Mouse (Mus musculus): ENCODE measurements at regions not wholly inside any gene's neighbourhood (a gene's known extent, or its start where the extent isn't known, plus 50 kb on each side); places are given as distances from the start of the nearest gene placed in this dataset.

DNA sequence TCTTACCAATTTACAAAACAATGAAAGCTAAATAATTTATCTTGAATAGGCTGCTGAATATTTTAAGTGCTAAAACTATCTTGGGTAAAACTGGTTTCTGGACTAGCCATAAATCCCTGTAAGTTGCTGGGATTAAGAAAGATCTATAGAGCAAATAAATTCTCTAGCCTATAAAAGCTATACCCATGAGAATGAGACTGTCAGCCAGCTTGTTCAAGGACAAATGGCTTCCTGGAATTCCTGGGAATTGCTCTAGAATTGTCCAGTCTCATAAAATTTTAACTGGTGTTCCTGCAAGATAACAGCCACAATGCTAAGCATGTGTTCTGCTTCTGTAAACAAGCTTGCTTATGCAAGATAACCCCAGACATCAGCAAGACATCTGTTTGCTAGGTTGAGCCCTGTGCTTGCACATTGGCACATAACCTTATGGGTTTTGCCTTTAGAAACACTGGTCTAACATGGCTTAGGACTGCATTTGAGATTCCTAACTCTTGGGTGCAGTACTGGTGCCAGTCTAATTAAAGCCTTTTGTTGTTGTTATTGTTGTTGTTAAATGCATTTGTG is 180.2 kb upstream of the Syt10 start:
- no peaks in the 10 kb centered on the region; the same call in 1 of the 2 replicates for H3K4me1 ChIP-seq (ENCODE audit: insufficient read depth, low read length)
- H3K4me2 ChIP-seq (replicated peaks; ENCODE audit: low read depth, low read length) = no peak overlapping the region
- no peak overlapping the region for H3K9ac ChIP-seq (replicated peaks; ENCODE audit: low read length)
- H3K4me3 ChIP-seq (ENCODE audit: low read length) = no peak overlapping the region
- ATAC-seq (ENCODE audit: low FRiP score, low TSS enrichment) = peak; percentile 77; the same call in 1 of the 2 replicates
- H3K36me3 ChIP-seq (ENCODE audit: insufficient read depth, low read length) = no peaks in the 10 kb centered on the region
- no peaks in the 10 kb centered on the region for H3K9me3 ChIP-seq (ENCODE audit: low read length)
- no peak overlapping the region for H3K27ac ChIP-seq (ENCODE audit: low read length)
- H3K27me3 ChIP-seq (ENCODE audit: insufficient read depth, low read length) = no peaks in the 10 kb centered on the region

DNA sequence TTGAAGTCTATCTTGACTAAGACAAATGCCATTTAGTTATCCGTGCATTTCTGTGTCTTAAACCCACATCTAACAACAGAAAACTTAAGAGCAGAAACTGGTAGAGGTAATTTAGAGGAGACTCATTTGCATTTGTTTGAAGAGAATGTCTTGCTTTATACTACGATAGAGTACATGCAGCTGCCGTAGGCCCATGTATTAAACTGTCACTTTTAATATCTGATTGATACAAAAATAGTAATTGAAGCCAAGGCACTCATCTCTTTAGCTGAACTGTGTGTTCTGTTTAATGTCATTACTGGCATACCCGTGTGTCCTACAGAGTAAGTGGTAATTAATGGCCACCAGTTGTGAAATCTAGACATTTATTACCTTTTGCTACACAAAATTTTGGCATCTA is 181.5 kb upstream of the Syt10 start:
- Histone ChIP-seq H3K27me3 (ENCODE audit: insufficient read depth, low read length) (no peaks in the 10 kb centered on the region), H3K4me3 (ENCODE audit: low read length) (no peak overlapping the region), H3K36me3 (ENCODE audit: insufficient read depth, low read length) (no peaks in the 10 kb centered on the region), H3K4me2 (replicated peaks; ENCODE audit: low read depth, low read length) (no peak overlapping the region), H3K4me1 (ENCODE audit: insufficient read depth, low read length) (no peaks in the 10 kb centered on the region; the same call in 1 of the 2 replicates), H3K9ac (replicated peaks; ENCODE audit: low read length) (no peak overlapping the region), H3K9me3 (ENCODE audit: low read length) (no peaks in the 10 kb centered on the region), H3K27ac (ENCODE audit: low read length) (no peak overlapping the region)
- no peak for ATAC-seq (ENCODE audit: low FRiP score, low TSS enrichment)
- WGBS = 46% methylated on average over 4 of the region's 4 CpGs

DNA sequence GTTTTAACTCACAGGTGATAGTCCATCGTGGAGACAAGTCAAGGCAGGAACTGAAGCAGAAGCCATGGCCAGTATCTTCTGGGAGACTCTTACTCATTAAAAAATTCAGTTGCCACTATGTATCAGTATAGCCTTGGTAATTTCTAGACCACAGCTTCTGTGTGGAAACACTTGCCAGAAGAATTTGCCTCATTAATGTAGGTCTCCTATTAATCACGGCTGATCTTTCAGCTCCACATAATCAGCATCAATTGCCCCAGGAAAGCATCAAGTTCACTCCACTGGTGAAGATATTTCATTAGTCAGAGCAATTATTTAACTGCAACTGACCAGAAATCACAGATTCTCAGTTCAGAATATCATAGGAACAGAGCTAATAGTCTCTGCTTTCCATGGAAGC is 189.8 kb upstream of the Alg10b start:
- H3K27ac ChIP-seq (ENCODE audit: low read length) = no peak overlapping the region
- ATAC-seq (ENCODE audit: low FRiP score, low TSS enrichment) = no peak
- H3K4me2 ChIP-seq (replicated peaks; ENCODE audit: low read depth, low read length) = no peak overlapping the region
- no peaks in the 10 kb centered on the region for H3K9me3 ChIP-seq (ENCODE audit: low read length)
- no peak overlapping the region for H3K9ac ChIP-seq (replicated peaks; ENCODE audit: low read length)
- no peaks in the 10 kb centered on the region for H3K27me3 ChIP-seq (ENCODE audit: insufficient read depth, low read length)
- 81% methylated on average over 2 of the region's 2 CpGs for WGBS
- no peaks in the 10 kb centered on the region for H3K4me1 ChIP-seq (ENCODE audit: insufficient read depth, low read length)
- H3K36me3 ChIP-seq (ENCODE audit: insufficient read depth, low read length) = no peaks in the 10 kb centered on the region
- H3K4me3 ChIP-seq (ENCODE audit: low read length) = no peak overlapping the region

DNA sequence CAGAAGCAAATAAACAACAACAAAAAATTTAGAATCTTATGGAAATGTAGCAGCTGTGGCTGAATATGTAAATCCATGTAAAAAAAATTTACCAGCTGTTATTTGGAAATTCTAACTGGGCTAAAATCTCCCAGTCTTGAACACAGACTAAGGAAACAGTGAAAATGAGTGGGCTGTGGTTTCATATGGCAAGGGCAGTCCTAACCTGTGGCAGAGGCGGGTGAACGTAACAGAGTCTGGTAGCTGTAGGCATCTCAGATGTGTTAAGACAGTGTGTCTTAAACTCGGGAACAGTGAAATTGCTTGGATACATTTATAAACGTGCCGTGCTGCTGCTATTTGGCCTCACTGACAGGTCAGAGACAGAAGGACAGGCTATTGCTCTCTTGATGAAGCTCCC is 178.4 kb upstream of the Alg10b start:
- 73% methylated on average over 5 of the region's 5 CpGs for WGBS
- Histone ChIP-seq H3K9me3 (ENCODE audit: low read length) (no peaks in the 10 kb centered on the region), H3K9ac (replicated peaks; ENCODE audit: low read length) (no peak overlapping the region), H3K36me3 (ENCODE audit: insufficient read depth, low read length) (no peaks in the 10 kb centered on the region), H3K4me2 (replicated peaks; ENCODE audit: low read depth, low read length) (no peak overlapping the region), H3K27ac (ENCODE audit: low read length) (no peak overlapping the region), H3K4me1 (ENCODE audit: insufficient read depth, low read length) (no peaks in the 10 kb centered on the region), H3K4me3 (ENCODE audit: low read length) (no peak overlapping the region), H3K27me3 (ENCODE audit: insufficient read depth, low read length) (no peaks in the 10 kb centered on the region)
- ATAC-seq (ENCODE audit: low FRiP score, low TSS enrichment) = no peak

DNA sequence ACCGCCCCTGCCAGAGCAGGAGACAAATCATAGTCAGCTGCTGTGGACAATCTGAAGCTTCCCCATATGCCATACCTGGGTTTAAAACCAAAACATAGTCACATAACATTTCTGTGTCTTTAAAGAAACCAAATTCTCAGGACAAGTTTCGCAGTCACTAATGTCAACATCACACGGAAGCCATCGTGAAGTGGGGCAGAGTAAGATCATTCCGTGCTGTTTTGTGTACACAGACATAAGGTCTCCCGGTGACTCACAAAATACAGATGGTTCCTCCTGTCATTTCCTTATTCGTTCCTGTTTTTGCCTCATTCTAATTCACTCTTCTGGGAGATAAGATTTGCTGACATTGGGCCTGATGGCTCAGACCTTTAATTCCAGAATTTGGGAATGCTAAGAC is 162.1 kb upstream of the Alg10b start:
- ATAC-seq (ENCODE audit: low FRiP score, low TSS enrichment) = no peak
- H3K4me3 ChIP-seq (ENCODE audit: low read length) = no peak overlapping the region
- H3K9ac ChIP-seq (replicated peaks; ENCODE audit: low read length) = no peak overlapping the region
- 74% methylated on average over 7 of the region's 7 CpGs for WGBS
- no peak overlapping the region for H3K27ac ChIP-seq (ENCODE audit: low read length)
- no peaks in the 10 kb centered on the region for H3K36me3 ChIP-seq (ENCODE audit: insufficient read depth, low read length)
- no peak overlapping the region for H3K4me2 ChIP-seq (replicated peaks; ENCODE audit: low read depth, low read length)
- H3K9me3 ChIP-seq (ENCODE audit: low read length) = no peaks in the 10 kb centered on the region
- H3K4me1 ChIP-seq (ENCODE audit: insufficient read depth, low read length) = no peaks in the 10 kb centered on the region
- H3K27me3 ChIP-seq (ENCODE audit: insufficient read depth, low read length) = no peaks in the 10 kb centered on the region

DNA sequence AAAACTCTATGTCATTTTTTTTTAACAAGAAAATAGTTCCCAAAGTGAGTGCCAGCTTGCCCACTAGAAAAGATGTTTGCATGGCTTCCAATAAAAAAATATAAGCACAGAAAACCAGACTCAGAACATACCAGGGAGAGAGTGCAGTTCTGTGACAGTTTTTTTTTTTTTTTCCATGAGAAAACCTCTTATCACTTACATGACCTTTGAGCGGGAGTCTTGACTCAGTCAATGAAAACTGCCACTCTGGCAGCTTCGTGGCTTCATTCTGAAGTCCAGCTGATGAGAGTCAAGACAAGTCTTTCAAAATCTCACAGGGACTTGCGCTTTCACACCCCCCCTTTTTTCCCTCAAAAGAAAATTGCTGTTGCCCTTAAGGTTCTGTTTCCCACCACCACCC is 158.3 kb upstream of the Alg10b start:
- Histone ChIP-seq H3K36me3 (ENCODE audit: insufficient read depth, low read length) (no peaks in the 10 kb centered on the region), H3K4me1 (ENCODE audit: insufficient read depth, low read length) (no peaks in the 10 kb centered on the region), H3K4me2 (replicated peaks; ENCODE audit: low read depth, low read length) (no peak overlapping the region), H3K9ac (replicated peaks; ENCODE audit: low read length) (no peak overlapping the region), H3K27ac (ENCODE audit: low read length) (no peak overlapping the region), H3K4me3 (ENCODE audit: low read length) (no peak overlapping the region), H3K27me3 (ENCODE audit: insufficient read depth, low read length) (no peaks in the 10 kb centered on the region), H3K9me3 (ENCODE audit: low read length) (no peaks in the 10 kb centered on the region)
- no peak for ATAC-seq (ENCODE audit: low FRiP score, low TSS enrichment)
- 60% methylated on average over 3 of the region's 3 CpGs for WGBS

DNA sequence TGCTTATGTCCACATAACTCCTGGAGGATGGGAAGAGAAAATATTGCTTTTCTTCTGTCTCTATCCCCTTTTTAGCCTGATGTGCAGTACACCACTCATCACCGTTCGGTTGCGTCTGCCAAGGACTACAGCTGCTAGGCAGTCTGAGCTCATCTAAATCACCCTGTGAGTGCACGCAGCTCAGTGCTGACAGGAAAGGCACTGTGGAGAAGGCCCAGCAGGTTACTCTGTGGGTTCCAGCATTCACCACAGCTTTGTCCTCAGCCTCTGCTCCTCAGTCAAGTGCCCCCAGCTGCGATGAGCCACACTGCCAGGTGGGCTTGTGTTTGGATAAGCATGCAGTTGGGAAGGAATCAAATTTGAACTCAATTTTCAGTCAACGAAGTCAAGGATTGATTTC is 152.0 kb upstream of the Alg10b start:
- no peak overlapping the region for H3K9ac ChIP-seq (replicated peaks; ENCODE audit: low read length)
- no peaks in the 10 kb centered on the region for H3K27me3 ChIP-seq (ENCODE audit: insufficient read depth, low read length)
- no peak for ATAC-seq (ENCODE audit: low FRiP score, low TSS enrichment)
- no peaks in the 10 kb centered on the region for H3K4me1 ChIP-seq (ENCODE audit: insufficient read depth, low read length)
- WGBS = 56% methylated on average over 6 of the region's 6 CpGs
- H3K36me3 ChIP-seq (ENCODE audit: insufficient read depth, low read length) = no peaks in the 10 kb centered on the region
- no peak overlapping the region for H3K4me3 ChIP-seq (ENCODE audit: low read length)
- no peak overlapping the region for H3K4me2 ChIP-seq (replicated peaks; ENCODE audit: low read depth, low read length)
- no peaks in the 10 kb centered on the region for H3K9me3 ChIP-seq (ENCODE audit: low read length)
- H3K27ac ChIP-seq (ENCODE audit: low read length) = no peak overlapping the region

DNA sequence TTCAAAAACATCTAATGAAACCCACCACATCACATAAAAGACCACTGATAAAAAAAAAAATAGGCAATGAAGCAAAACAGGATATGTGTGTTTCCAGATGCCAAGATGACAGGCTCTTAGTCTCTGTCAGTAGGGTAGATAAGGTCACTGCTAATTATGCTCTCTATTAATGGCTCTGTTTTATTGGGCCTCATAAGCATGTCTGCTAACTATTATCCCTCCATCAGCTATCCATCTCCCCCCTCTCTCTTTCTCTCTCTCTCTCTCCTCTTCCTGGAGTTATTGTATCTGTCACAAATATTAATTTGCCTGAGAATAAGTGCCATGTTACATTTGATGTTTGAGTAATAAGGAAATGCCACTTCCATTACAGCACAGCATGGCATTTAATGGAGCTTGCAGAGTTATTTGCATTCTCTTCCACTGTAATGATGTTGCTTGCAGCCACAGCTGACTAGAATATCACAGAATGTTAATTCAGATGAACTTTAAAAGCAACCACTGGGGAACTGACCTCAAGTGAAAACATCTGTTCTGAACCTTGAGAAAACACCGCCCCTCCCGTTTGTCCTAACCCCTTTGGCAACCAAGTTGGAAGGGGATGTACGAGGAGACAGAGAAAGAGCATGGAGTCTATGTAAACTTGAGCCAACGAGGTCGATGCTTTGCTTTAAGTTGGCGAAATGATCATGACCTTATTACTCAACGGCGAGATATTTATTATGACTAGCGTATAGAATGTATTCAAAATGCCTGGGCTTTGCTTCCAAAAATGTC is 141.7 kb upstream of the Alg10b start:
- Histone ChIP-seq H3K4me3 (ENCODE audit: low read length) (no peak overlapping the region), H3K4me1 (ENCODE audit: insufficient read depth, low read length) (no peaks in the 10 kb centered on the region), H3K27ac (ENCODE audit: low read length) (no peak overlapping the region), H3K27me3 (ENCODE audit: insufficient read depth, low read length) (no peaks in the 10 kb centered on the region), H3K36me3 (ENCODE audit: insufficient read depth, low read length) (no peaks in the 10 kb centered on the region), H3K4me2 (replicated peaks; ENCODE audit: low read depth, low read length) (no peak overlapping the region), H3K9ac (replicated peaks; ENCODE audit: low read length) (no peak overlapping the region), H3K9me3 (ENCODE audit: low read length) (no peaks in the 10 kb centered on the region)
- 60% methylated on average over 9 of the region's 9 CpGs for WGBS
- no peak for ATAC-seq (ENCODE audit: low FRiP score, low TSS enrichment)

DNA sequence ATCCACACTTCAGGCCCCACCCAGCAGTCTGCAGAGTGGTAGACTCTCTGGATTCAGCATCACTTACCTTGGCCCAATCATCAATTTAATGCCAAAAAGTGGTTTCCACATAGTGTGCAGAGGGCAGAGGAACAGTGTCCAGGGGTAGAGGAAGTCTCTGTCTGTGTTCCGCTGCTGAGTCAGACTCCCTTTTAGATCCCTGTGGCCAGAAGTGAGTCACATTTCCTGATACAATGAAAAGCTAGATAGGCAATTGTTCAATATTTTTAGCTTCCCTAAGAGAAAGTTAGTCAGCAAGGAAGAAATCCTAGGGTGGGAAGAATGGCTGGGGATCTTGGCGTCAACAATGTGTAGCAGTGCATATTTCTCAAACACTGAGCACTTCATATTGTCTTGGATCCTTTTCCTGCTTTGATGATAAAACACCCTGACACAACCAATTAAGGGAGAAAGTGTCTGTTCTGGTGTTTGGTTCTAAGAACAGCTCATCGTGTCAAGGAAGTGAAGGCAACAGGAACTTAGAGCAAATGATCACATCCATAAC is 114.6 kb upstream of the Alg10b start:
- Histone ChIP-seq H3K9ac (replicated peaks; ENCODE audit: low read length) (no peak overlapping the region), H3K4me3 (ENCODE audit: low read length) (no peak overlapping the region), H3K4me1 (ENCODE audit: insufficient read depth, low read length) (no peaks in the 10 kb centered on the region), H3K4me2 (replicated peaks; ENCODE audit: low read depth, low read length) (no peak overlapping the region), H3K36me3 (ENCODE audit: insufficient read depth, low read length) (no peaks in the 10 kb centered on the region), H3K9me3 (ENCODE audit: low read length) (no peaks in the 10 kb centered on the region), H3K27me3 (ENCODE audit: insufficient read depth, low read length) (no peaks in the 10 kb centered on the region), H3K27ac (ENCODE audit: low read length) (no peak overlapping the region)
- 75% methylated on average over 3 of the region's 3 CpGs for WGBS
- no peak for ATAC-seq (ENCODE audit: low FRiP score, low TSS enrichment)

DNA sequence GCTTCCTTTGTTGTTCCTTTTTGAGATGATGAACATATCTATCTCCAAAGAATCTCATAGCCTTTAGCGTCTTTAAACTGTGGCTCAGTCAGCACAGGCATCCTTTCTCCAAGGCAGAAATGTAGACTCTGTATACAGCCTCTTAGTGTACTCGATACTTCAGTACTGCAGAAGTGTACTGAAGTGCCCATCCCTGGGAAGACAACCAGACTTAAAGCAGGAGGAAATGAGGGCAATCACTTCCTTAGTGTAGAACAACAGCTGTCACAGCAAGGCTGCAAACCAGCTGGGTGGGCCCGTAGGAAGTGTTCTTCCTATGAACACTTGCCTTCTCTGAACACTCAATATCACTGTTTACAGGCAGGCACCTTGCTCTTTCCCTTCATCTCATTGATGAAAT is 110.5 kb upstream of the Alg10b start:
- H3K27me3 ChIP-seq (ENCODE audit: insufficient read depth, low read length) = no peaks in the 10 kb centered on the region
- WGBS = 57% methylated on average over 3 of the region's 3 CpGs
- H3K36me3 ChIP-seq (ENCODE audit: insufficient read depth, low read length) = no peaks in the 10 kb centered on the region
- H3K4me3 ChIP-seq (ENCODE audit: low read length) = no peak overlapping the region
- no peak for ATAC-seq (ENCODE audit: low FRiP score, low TSS enrichment)
- no peaks in the 10 kb centered on the region for H3K9me3 ChIP-seq (ENCODE audit: low read length)
- H3K4me1 ChIP-seq (ENCODE audit: insufficient read depth, low read length) = no peaks in the 10 kb centered on the region
- H3K9ac ChIP-seq (replicated peaks; ENCODE audit: low read length) = no peak overlapping the region
- H3K4me2 ChIP-seq (replicated peaks; ENCODE audit: low read depth, low read length) = no peak overlapping the region
- no peak overlapping the region for H3K27ac ChIP-seq (ENCODE audit: low read length)

All from kidney, embryonic 16.5 days (tissue).